Mouse (Mus musculus) urinary bladder, postnatal 25 days (tissue): ENCODE data around the gene Dnajb4.

ENCODE experiments used
- DNase-seq: peaks from one replicate; pipeline ENCODE4 v3.0.0; 2022; ENCODE audit warnings: low spot score

The Dnajb4 gene

DNA sequence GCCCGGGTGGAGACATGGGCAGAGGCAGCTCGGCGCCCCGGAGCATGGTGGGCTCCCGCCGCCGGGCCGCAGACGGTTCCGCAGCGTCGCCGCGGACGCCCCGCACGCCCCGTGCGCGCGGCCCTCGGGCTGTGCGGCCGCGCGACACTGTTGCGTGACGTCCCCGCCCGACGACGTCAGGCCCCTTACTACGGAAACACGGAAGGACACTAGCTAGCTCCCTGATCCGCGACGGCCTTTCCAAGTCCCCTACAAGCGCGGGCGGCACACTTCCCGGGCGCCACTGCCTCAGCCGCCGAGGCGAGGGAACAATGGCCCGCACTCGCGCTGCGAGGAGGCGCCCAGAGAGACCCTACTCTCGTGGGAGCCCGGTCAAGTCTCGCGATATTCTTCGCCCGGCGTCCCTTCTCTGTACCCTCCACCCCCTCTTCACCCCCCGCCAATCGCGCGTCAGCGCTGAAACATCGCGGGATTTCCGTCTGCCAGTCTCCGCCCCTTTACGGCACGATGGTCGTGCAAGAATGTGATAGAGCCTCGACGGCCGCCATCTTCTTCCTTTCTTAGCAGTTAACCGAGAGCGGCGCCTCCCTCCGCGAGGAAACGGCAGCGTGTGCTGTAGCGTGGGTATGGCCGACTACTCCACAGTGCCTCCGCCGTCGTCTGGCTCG is at the start of gene Dnajb4, which contains the start of gene Fubp1:
TSS of gene Dnajb4 (minus strand) at position 336 of the 668 bp plus-strand sequence.
TSS of gene Fubp1 (plus strand) at position 456 of the 668 bp plus-strand sequence.
- peak; percentile 99 for DNase-seq

DNA sequence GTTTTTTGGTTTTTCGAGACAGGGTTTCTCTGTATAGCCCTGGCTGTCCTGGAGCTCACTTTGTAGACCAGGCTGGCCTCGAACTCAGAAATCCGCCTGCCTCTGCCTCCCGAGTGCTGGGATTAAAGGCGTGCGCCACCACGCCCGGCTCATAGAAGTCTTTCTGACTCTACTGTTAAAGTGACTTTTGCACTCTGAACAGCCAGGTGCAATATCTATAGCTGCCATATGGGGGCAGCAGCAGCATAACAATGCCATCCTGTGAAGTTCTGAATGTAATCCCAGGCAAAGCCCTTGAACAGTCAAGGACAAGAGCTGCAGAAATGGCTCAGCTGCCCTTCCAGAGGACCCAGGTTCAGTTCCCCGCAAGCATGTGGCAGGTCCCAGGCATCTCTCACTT is 49.3 kb upstream of the Dnajb4 start:
- peak; percentile 71 for DNase-seq

DNA sequence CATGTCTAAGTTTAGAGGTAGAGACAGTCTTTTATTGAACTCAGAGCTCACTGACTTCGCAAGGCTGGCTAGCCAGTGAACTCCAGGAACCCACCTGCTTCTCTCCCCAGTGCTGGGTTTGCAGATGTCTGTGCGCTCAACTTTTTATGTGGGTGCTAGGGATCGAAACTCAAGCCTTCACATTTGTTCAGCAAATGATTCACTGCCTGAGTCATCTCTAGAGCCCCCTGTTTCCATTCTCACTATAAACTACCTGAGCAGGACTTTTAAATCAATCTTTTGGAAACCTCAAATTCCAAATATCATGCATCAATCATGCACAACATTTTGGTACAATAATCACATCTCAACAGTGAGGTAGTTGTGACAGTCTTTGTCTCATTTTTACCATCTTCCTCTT is 47.4 kb upstream of the Dnajb4 start:
- no peak for DNase-seq

DNA sequence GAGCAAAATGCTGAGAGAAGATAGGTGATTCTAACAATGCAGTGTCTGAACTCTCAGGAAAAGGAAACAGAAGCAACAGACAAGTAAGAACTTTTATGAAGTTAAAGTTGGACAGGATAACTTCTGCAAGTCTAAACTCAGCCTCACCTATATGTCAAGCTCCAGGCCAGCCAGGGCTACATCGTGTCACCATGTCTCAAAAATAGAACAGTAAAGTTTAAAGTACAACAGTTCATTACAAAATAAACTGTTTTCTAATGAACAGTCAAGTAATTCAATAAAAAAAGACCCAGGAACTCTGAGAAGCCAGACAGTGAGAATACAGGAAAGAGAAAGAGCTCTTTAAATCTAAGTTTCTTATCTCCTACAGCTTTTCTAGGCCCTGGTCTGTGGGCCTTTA is 40.4 kb upstream of the Dnajb4 start:
- DNase-seq: no peak

DNA sequence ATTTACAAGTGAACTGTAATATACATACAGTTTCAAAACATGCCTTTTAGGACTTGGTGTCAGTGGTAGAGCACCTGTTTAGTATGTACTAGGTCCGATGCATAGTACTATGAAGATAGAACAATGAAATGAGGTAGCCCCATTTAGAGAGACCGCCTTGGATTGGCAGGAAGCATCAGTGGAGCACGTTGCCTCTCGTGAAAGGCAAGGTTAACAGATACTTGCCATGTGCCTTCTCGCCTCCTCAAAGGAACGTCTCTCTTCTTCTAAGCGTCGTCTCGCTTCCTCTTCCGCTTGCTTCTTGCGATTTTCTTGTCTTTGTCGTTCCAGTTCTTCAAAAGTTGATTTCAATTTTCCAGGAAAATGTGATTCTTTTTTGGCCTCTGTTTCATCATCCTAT is 37.6 kb upstream of the Dnajb4 start:
- no peak for DNase-seq

DNA sequence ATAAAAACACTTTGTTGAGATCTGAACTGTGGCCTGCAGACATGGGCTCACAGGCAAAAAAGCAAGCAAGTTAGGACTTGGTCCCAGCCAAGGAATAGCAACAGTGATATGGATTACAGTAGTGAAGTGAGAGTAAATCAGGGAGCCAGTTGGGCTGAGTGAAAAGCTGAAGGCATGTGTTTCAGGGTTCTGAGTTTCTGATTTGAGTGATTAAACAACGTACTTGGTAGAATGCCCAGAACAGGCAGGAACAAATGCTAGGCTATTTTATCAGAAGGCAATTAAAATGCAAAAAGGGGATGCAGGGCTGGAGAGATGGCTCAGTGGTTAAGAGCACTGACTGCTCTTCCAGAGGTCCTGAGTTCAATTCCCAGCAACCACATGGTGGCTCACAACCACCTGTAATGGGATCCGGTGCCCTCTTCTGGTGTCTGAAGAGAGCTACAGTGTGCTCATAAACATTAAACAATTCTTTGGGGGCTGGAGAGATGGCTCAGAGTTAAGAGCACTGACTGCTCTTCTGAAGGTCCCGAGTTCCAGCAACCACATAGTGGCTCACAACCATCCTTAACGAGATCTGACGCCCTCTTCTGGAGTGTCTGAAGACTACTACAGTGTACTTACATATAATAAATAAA is 35.3 kb upstream of the Dnajb4 start:
- no peak for DNase-seq

DNA sequence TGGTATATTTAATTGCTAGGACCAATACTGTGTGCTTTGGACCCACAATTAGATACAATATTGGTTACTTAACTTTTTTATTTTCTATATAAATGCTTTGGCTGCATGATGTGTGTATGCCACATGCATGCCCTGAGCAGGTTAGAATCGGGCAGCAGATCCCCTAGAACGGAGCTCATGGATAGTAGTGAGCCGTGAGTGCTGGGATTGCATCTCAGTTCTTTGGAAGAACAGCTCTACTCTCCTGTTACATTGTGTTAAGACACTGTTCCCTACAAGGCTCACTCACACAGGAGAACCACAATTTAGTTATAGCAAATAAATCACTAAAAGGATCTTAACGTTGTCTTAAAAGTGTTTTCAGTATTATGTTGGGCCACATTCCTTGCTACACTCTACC is 33.2 kb upstream of the Dnajb4 start:
- no peak for DNase-seq

DNA sequence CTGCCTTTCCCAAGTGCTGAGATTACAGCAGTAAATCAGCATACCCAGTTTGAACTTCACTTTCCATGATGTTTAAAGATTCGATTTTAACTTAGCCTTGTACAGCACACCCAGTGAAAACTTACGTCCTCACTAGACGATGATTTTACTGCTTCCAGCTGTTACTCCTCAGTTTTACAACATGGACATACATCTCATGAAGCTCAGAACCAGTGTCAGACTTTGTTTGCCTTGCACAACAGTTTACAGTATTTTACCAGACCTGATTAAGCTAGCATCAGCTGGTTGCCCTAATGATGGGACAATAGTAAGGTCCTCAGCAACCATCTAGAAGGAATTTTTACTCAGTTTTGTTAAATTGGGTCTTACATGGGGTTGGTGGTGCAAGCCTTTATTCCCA is 31.0 kb upstream of the Dnajb4 start:
- DNase-seq: no peak

DNA sequence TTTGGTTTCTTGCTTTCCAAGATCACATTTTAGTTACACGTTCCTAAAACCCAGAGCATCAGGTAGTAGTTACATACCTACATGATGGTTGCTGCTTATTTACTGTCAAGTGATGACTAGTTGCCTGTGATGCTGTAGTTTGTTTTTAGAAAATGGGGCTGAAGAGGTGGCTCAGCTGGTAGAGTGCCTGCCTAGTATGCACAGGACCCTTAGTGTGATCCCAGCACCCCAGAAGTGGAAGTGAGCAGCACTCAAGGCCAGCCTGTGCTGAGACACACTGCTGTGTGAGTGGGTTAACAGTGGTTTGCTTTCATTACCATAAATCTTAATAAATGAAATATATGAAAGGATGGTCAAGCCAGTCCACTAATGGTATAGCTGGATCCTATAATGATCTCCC is 29.5 kb upstream of the Dnajb4 start:
- DNase-seq: no peak

DNA sequence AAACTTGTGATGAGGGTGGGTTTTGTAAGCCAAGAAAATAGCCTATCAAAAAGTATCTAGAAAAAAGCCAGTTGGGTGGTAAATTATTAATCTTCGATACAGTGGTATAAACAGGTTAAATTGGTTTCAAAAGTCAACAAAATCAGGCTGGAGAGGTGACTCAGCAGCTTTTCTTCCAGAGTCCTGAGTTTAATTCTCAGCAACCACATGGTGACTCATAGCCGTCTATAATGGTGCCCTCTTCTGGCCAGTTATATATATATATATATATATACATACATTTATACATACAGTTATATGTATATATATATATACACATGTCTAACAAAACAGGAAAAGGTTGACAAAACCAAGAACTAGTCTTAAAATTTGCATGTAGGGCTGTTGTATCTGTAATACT is 28.7 kb upstream of the Dnajb4 start:
- DNase-seq: no peak

DNA sequence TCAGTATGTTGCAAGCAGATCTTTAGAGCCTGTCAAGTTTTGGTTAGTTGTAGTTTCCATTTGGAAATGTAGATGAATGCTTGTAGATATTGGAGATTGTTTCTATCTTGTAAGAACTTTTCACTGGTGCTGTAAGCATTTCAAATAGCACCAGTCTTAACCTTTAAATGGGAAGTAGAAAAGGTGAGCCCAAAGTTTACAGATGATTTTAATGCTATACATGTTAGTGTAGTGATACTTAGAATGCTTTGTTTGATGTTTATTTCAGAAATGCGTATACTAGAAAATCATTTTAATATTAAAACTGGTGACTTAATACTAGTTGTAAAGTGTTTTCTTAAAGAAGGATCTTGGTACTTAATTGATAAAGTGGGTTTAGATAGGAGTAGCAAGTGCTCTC is 25.7 kb upstream of the Dnajb4 start:
- no peak for DNase-seq

DNA sequence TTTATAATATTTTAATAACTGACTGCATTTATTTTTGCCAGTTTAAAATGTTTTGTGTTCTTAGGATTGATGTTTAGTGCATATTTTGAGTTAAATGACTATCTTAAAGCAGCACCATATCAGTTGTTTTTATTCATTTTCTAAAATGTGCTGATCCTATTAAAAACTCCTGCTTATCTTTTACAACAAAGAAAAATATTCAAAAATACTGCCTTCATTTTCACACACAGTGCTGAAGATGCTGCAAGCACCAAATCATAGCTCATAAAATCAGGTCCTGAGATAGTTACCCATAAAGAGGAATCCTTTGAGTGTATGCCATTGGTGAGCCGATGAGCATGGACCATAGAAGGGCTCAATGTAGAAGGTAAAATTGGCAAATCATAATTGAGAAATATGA is 25.1 kb upstream of the Dnajb4 start:
- DNase-seq: no peak

DNA sequence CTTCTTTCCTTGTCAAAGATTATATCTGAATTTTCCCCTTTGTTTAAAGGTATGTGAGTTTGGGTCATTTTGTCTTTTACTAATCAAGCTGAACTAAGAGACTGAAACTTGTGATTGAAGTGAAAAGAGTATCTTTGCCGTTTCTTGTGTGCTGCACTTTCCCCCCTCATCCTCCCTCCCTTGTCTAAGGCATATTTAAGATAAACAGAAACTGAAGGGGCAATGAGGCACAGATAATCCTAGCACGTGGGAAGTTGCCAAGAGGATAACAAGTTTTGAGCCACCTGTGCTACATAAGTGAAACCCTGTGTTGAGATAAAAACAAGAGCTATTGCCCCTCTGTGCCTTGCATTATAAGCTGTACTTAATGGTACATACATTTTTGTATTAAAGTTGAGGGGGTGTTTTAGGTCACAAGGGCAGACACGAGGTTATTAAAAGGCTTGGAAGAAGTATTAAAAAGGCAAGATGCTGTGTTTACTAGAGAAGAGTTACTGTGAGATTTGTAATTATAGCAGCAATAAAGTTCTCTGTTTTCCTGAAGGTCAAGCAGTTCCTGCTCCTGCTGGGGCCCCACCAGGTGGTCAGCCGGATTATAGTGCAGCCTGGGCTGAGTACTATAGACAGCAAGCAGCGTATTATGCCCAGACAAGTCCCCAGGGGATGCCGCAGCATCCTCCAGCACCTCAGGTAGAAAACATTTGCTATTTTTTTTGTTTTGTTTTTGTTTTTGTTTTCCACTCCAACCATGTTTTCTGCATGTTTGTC is 21.4 kb upstream of the Dnajb4 start:
- DNase-seq: no peak

DNA sequence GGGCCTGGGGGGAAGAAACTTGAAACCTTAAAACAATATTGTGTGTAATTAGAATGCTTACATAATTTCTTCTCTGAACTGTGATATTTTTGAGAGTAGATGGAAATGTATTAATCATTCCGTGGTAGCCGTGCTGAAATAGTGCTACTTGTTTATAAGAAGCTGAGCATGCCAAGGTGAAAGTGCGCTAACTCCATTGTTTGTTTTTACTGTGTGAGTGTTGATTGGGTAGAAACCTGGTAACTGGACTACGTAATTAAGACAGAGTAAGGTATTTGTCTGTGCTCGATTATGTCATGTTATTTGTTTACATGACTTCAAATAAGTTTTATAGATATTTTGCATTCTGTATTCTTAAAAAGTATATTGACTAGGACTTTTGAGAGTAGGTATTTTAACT is 19.2 kb upstream of the Dnajb4 start:
- DNase-seq: no peak

DNA sequence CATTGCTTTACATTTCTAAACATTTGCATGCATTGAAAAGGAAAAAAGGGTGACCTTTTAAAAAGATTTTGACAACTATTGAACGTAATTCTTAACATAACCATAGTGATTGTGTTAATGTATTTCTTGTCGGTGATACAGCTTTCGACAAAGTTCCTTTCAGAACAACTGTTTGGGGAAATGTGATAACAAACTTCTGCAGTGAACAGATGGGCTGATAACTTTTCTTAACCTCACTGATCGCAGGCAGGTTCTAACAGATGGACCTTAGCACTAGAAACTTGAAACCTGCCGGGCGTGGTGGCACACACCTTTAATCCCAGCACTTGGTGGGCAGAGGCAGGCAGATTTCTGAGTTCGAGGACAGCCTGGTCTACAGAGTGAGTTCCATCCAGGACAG is 18.7 kb upstream of the Dnajb4 start:
- DNase-seq: no peak

DNA sequence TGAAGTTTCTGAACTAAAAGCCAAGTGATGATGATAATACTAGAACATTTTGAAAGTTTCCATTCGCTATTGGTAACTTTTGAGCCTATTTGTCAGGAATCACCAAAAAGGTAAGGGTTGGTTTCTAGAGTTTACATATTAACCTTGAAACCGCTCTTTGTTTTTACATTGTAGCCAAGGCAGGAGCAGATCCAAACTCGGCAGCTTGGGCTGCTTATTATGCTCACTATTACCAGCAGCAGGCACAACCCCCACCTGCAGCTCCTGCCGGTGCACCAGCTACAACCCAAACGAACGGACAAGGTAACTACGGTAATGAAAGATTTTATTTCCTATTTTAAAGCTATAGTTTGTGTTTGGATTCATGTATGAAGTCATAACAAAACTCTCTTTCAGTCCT is 15.8 kb upstream of the Dnajb4 start:
- DNase-seq: no peak

DNA sequence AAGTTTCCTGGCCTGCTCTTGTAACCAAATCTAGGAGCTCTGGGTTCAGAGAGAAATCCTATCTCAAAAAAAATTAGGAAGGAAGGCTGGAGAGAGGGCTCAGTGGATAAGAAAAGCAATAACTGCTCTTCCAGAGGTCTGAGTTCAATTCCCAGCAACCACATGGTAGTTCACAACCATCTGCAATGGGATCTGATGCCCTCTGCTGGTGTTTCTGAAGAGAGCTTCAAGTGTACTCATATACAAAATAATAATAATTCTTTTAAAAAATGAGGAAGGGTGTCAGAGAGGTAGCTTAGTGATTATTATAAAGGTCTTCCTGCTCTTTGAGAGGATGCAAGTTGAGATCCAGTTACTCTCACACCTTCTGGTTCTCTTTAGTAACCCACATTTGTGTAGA is 14.8 kb upstream of the Dnajb4 start:
- no peak for DNase-seq

DNA sequence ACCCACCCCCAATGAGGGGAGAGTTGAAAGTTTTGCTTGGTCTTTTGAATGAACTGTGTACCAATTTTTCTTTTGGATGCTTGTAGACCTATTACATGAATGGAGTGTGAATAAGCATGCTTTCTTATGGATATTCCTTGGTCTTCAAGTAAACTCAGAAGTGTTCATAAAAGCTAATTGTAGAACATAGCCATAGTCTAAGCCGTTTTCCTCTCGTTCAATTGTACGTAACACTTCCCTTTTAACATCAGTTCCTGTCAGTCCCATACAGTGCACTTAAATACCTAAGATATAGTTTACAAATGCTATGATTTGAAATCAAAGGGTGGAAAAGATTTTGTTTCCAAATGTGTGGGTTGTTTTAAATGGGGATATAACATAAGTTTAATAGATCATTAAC is 3.3 kb upstream of the Dnajb4 start:
- DNase-seq: no peak

DNA sequence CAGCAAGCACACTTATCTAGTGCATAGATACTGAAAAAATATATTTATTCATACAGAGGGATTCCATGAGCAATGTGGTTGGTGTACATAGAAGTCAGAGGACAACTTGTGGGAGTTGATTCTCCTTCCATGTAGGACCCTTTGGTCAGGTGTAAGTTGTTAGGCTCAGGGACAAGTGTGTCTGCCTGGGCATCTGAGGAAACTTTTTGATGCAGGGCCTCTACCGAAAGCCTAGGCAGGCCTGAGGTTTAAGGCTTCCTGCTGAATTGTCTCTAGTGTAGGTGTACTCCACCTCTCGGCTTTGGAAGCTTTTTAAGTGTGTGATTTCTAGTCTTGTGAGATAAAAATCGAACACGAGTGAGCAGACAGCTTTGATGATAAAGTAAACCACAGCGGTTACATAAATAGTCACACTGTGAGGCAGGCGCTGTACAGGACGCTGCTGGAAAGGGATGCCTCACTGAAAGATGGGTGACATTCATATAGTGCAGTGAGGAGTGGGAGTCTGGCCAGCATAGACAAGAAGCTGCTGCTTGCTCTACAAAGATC is 1.7 kb upstream of the Dnajb4 start:
- no peak for DNase-seq

DNA sequence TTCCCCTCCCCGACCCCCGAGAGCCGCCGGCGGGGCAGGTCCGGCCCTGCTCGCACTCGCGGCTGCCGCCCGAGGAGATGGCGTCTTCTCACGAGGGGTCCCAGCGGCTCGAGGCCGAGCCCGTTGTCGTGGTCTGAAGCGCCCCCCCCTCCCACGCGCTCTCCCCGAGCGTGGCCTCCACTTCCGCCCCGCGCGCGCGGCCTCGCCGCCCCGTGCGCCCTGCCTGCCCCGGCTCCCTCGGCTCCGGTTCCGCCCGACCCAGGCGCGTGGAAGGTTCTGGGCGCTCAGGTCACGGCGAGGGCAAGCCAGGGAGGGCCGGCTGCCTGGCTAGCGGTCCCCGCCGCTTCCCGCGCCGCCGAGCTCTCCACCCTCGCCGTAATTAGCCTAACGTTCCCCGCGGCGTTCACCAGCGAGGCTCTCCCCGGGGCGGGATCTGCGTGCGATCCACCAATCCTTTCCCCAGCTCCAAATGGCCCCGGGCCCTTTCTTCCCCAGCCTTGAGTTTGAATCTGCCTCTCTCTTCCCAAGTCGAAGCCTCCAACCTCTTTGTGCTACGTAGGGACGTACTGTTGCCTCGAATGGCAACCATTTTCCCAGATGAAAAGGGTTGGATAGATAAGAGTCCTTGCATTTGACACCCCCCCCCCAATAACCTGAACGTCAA is 758 bp upstream of the Dnajb4 start:
- peak; percentile 64 for DNase-seq

DNA sequence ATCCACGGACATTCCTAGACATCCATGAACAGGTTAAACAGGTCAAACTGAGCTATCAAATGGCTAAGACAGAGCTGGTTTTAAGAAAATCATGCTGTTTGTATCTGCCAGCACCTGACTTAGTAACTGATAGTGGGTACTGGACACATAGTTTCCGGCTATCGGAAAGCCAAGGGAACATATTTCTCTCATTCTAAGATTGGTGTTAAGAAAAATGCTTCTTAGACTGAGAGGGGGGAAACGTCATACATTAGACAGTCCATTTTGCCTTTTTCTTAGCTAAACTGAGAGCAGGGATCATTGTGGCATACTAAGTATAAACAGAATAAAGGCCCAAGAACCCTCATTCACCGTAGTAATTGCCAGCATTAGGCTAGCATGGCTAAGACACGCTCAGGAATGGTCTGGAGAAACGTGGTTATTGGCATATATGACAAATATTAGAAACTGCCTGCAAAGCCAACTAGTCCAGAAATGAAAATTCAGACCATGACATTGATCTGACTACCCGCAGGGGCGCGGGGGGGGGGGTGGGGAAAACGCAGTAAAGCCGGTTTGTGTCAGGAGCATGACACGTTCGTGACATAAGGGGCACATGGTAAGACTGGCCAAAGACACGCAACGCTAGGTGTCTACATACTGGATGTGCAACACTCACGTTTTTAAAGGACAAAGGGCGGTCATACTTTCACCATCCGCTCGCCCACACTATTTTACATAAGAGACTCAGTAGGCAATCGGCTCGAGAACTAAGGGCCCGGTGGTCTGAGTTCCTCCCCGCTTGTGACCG is 730 bp downstream of the Dnajb4 start:
- DNase-seq: peak; percentile 33
